ENCODE assay signal across 8 mouse cellular contexts in the genomic region with DNA sequence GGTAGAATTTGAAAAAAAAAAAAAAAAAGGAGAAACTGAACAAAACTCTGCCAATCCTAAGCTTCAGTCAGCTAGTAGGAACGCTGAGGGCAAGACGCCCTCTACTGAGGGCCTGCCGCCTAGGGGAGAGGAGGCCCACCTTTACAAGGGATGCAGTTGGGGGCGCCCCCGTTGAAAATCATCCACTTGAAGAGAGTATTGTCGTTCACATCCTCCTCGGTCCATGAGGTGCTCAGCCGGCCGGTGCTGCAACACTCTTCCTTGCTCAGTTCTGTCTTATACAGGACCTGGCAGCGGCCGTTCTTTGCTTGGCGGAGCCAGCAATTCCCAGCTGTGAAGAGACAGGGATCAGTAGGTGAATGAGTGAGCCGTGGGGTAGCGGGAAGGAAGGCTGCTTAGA. TPM values are rescaled to one million over a fixed set of nuclear protein-coding genes. Genes with fewer than 3 reads are reported as not detected.
DNase-seq lines count a peak whose midpoint lies in the region; ATAC-seq and TF ChIP-seq lines count a peak whose summit lies in the region.

No protein-coding gene starts in this region.

- H3K4me1 ChIP-seq in intestine, embryonic 15.5 days (replicated peaks) = peaks cover 13% of the 10 kb centered on the region
- peaks cover 2% of the 10 kb centered on the region for H3K4me1 ChIP-seq in liver, embryonic 16.5 days (ENCODE audit: control insufficient read depth, low read depth, low read length)

- DNase-seq in layer of hippocampus, adult 2 months (ENCODE audit: low spot score in 2 of 2) = no peak
- DNase-seq in layer of hippocampus, adult 8-10 months (ENCODE audit: low spot score in 2 of 2) = no peak
- peak; percentile 18 for DNase-seq in brain, adult 2 months (ENCODE audit: low read depth, low spot score)
- DNase-seq in gastrocnemius, adult 8-10 months (ENCODE audit: low spot score in 2 of 2) = peak; percentile 12 to 25
- DNase-seq in ovary, postnatal 36 days (ENCODE audit: low spot score) = peak; percentile 58
- no peak for DNase-seq in frontal cortex, postnatal 25 days (ENCODE audit: low spot score in 2 of 2)

- peak overlapping the region; percentile 98 for H3K4me2 ChIP-seq in intestine, embryonic 15.5 days (replicated peaks)
- H3K4me2 ChIP-seq in liver, embryonic 16.5 days (ENCODE audit: low read depth, low read length) = peak overlapping the region; percentile 60

- H3K9me3 ChIP-seq in intestine, embryonic 15.5 days = no peaks in the 10 kb centered on the region
- no peaks in the 10 kb centered on the region for H3K9me3 ChIP-seq in liver, embryonic 16.5 days (replicated peaks; ENCODE audit: control insufficient read depth, low read length)

- TF ChIP-seq CTCF in layer of hippocampus, adult 2 months (conservative IDR thresholded peaks at IDR 0.05) = peak; percentile 62

- 0 out of 2 replicates have a peak overlapping the region, but pooled peaks have one; percentile 18 for H3K9ac ChIP-seq in intestine, embryonic 15.5 days
- no peak overlapping the region for H3K9ac ChIP-seq in liver, embryonic 16.5 days (ENCODE audit: low read depth, low read length)

- WGBS in intestine, embryonic 15.5 days = 3% methylated on average over 14 of the region's 14 CpGs
- WGBS in liver, embryonic 16.5 days (ENCODE audit: insufficient replicate concordance) = 8% methylated on average over 14 of the region's 14 CpGs

- ATAC-seq in intestine, embryonic 15.5 days = peak; percentile 40; the same call in 1 of the 2 replicates
- no peak for ATAC-seq in liver, embryonic 16.5 days (ENCODE audit: low read depth)

- H3K4me3 ChIP-seq in layer of hippocampus, adult 2 months = peak overlapping the region; percentile 28; the same call in 1 of the 2 replicates
- peak overlapping the region; percentile 62 for H3K4me3 ChIP-seq in intestine, embryonic 15.5 days (replicated peaks)
- peak overlapping the region; percentile 62 for H3K4me3 ChIP-seq in liver, embryonic 16.5 days (ENCODE audit: low read depth, low read length)

- H3K27ac ChIP-seq in layer of hippocampus, adult 2 months = no peak overlapping the region
- no peak overlapping the region for H3K27ac ChIP-seq in intestine, embryonic 15.5 days
- H3K27ac ChIP-seq in liver, embryonic 16.5 days (ENCODE audit: low read length) = no peak overlapping the region

- peaks cover 34% of the 10 kb centered on the region for H3K27me3 ChIP-seq in intestine, embryonic 15.5 days (replicated peaks)
- H3K27me3 ChIP-seq in liver, embryonic 16.5 days (ENCODE audit: control insufficient read depth, insufficient read depth, low read depth, low read length) = peaks cover 64% of the 10 kb centered on the region

- no peaks in the 10 kb centered on the region for H3K36me3 ChIP-seq in intestine, embryonic 15.5 days
- no peaks in the 10 kb centered on the region for H3K36me3 ChIP-seq in liver, embryonic 16.5 days (ENCODE audit: control insufficient read depth, insufficient read depth)

RNA-seq across cellular contexts. Expression of gene Fst, which starts 2.5 kb away (rescaled TPM):
- total RNA-seq in layer of hippocampus, adult 2 months (2021) = 1 to 10 TPM; 5.3 to 6.3 TPM
- total RNA-seq in layer of hippocampus, adult 8-10 months (2022) = 1 to 10 TPM; 2.1 to 4.5 (median 3.6) TPM
- 1 to 10 TPM; 2.3 to 3.5 (median 2.5) TPM for total RNA-seq in gastrocnemius, adult 8-10 months (2022)
- 23.6 and 30.4 TPM in 2 replicates for polyA plus RNA-seq in intestine, embryonic 15.5 days (2015; fragmentation: Nextera tagmentation; extraction: Ambion mirVana)
- polyA plus RNA-seq in liver, embryonic 16.5 days (2015; fragmentation: Nextera tagmentation; extraction: Ambion mirVana) = 3.6 and 4.3 TPM in 2 replicates

Comparison
In these comparisons a context has a peak if more than half of its experiments do, and no peak if none do; other contexts are left out.
1. DNase-seq: peak in brain, adult 2 months (single experiment), gastrocnemius, adult 8-10 months (2 of 2) and ovary, postnatal 36 days (single experiment); none in layer of hippocampus, adult 2 months (0 of 2), layer of hippocampus, adult 8-10 months (0 of 2) and frontal cortex, postnatal 25 days (0 of 2).
2. Peak in every context shown above with its lines, with median percentiles within 50 percentile points of each other: H3K4me3 ChIP-seq.